Mouse (Mus musculus) splenic B cell, adult 2 months (primary cell): Measurements from ENCODE around the gene Afap1.
A peak's percentile ranks its signal among the peaks of the same experiment; 100 is the strongest.

ENCODE experiments used
- DNase-seq: peaks from one replicate; pipeline ENCODE4 v3.0.0-alpha.2; 2011; ENCODE audit warnings: low read depth, low spot score
- H3K27me3 ChIP-seq: 2 replicates; pipeline ENCODE4 v1.6.1; 2012; ENCODE audit warnings: mild to moderate bottlenecking, low read length, moderate library complexity, mixed read lengths; ENCODE audit not compliant: control insufficient read depth, poor library complexity, insufficient read depth, severe bottlenecking
- H3K36me3 ChIP-seq: 2 replicates; pipeline ENCODE4 v1.6.1; 2012; ENCODE audit warnings: mild to moderate bottlenecking, low read length, moderate library complexity, mixed read lengths; ENCODE audit not compliant: control insufficient read depth, poor library complexity, insufficient read depth, severe bottlenecking

Gene Afap1

GRCm38 (mm10) chr5:36006106-36006505 lies 113.0 kb downstream of the Afap1 start:
- H3K36me3 ChIP-seq, result no peaks in the 10 kb centered on the region
- no peaks in the 10 kb centered on the region for H3K27me3 ChIP-seq
- no peak for DNase-seq

DNA sequence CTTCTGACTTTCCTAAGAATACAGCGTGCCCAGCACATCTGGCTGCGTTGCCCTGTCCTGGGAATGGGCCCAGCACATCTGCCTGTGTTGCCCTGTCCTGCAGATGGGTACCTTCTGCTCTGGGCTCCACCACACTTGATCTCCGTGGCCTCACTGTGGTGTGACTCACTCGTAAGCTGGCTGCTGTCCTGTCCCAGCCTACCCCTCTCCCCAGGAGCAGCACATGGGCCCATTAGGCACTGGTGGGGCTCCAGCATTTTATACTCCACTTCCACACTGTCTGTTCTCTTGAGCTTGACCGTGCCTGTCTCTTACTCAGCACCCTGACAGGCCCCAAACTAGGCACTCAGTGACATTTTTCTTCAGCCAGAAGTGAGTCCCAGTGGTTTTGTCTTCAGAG lies 113.5 kb downstream of the Afap1 start:
- H3K36me3 ChIP-seq, result no peaks in the 10 kb centered on the region
- no peak for DNase-seq
- no peaks in the 10 kb centered on the region for H3K27me3 ChIP-seq

GRCm38 (mm10) chr5:36007649-36008048 lies 114.5 kb downstream of the Afap1 start:
- DNase-seq, result no peak
- H3K36me3 ChIP-seq, result no peaks in the 10 kb centered on the region
- no peaks in the 10 kb centered on the region for H3K27me3 ChIP-seq

DNA sequence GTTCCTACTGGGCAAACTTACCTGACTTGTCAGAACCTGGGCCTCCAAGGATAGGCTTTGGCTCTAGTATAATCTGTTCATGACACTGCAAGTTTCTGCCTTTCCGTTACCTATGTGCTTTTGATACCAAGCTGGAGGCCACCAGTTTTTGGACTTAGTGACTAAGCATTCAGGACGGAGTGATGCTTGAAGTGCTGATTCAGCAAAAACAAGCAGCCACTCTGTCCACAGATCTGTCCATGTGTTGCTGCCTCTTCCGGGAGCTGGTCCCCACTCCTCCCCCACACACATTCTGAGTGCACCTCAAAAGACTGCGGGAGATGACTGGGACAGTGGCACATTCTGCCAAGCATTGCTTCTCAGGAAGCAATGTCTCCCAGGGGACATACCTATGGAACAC lies 116.3 kb downstream of the Afap1 start:
- no peaks in the 10 kb centered on the region for H3K36me3 ChIP-seq
- no peaks in the 10 kb centered on the region for H3K27me3 ChIP-seq
- DNase-seq, result no peak

- no peaks in the 10 kb centered on the region for H3K36me3 ChIP-seq
- DNase-seq, result peak; percentile 21
- H3K27me3 ChIP-seq, result no peaks in the 10 kb centered on the region
Measured at GRCm38 (mm10) chr5:36018366-36018765, 125.2 kb downstream of the Afap1 start.

- H3K27me3 ChIP-seq, result no peaks in the 10 kb centered on the region
- H3K36me3 ChIP-seq, result no peaks in the 10 kb centered on the region
- no peak for DNase-seq
Measured at GRCm38 (mm10) chr5:36021091-36021490, 128.0 kb downstream of the Afap1 start.

DNA sequence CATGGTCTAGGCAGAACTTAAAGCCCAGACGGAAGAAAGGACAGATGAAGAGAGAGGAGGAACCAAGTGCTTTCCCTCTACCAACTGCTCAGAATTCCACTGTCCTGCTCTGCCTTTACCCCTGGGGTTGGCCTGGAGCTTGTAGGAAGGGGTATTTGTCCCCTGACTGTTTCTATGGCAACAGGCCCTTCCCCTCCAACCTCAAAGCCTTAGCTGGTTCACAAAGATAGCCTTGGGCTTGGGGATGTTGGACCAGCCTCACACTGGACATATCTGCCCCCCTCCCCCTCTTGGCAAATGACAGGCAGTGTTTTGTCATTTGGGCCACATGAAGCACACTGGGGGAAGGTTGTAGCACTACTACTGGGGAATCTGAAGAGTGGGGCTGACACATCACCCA lies 129.2 kb downstream of the Afap1 start:
- no peaks in the 10 kb centered on the region for H3K27me3 ChIP-seq
- no peak for DNase-seq
- H3K36me3 ChIP-seq, result no peaks in the 10 kb centered on the region

GRCm38 (mm10) chr5:36024003-36024685 lies 131.0 kb downstream of the Afap1 start:
- no peaks in the 10 kb centered on the region for H3K36me3 ChIP-seq
- DNase-seq, result no peak
- no peaks in the 10 kb centered on the region for H3K27me3 ChIP-seq

DNA sequence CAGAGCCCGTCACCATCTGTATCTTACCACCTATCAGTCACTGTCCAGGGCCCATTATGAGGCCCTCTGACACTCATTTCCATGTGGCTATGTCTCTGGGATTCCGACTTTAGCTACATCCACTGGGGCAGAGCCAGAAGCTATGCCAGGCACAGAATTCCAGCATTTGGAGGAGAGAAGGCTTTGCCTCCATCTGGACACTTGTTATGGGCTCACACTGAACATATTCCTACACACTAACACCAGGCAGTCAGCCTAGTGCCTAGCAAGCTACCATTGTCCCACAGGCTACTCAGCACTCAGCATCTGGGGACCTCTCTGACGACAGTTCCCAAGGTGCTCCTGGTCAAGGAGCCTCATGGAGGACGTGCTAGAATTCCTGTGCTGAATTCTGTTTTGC lies 132.0 kb downstream of the Afap1 start:
- no peak for DNase-seq
- Histone ChIP-seq H3K36me3 (no peaks in the 10 kb centered on the region), H3K27me3 (no peaks in the 10 kb centered on the region)

GRCm38 (mm10) chr5:36033531-36034426 lies 140.7 kb downstream of the Afap1 start:
- no peaks in the 10 kb centered on the region for H3K27me3 ChIP-seq
- H3K36me3 ChIP-seq, result no peaks in the 10 kb centered on the region
- DNase-seq, result peak; percentile 77

GRCm38 (mm10) chr5:36039596-36039995 lies 146.5 kb downstream of the Afap1 start:
- Histone ChIP-seq H3K27me3 (no peaks in the 10 kb centered on the region), H3K36me3 (no peaks in the 10 kb centered on the region)
- DNase-seq, result no peak

GRCm38 (mm10) chr5:36040398-36041235 lies 147.5 kb downstream of the Afap1 start:
- no peaks in the 10 kb centered on the region for H3K27me3 ChIP-seq
- no peaks in the 10 kb centered on the region for H3K36me3 ChIP-seq
- no peak for DNase-seq

- Histone ChIP-seq H3K36me3 (no peaks in the 10 kb centered on the region), H3K27me3 (no peaks in the 10 kb centered on the region)
- no peak for DNase-seq
Measured at GRCm38 (mm10) chr5:36041236-36041562, 148.1 kb downstream of the Afap1 start.

DNA sequence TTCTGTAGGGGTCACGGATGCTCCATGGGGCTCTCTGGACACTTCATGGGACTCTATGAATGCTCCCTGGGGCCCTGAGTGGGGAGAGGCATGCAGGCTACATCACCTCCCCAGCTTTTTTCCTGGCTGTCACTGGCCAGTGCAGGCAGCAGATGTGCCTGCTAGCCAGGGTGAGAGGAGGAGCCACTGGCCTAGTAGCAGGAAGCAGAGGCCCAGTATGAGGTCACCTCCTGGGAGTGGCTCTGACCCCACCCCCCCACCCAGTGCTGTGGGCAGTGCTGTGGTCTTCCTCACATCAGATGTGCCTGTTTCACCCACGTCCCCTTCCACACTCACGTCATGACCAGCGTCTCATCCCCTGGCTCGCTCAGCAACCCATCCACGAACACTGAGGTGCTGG lies 148.6 kb downstream of the Afap1 start:
- H3K27me3 ChIP-seq, result no peaks in the 10 kb centered on the region
- DNase-seq, result no peak

GRCm38 (mm10) chr5:36043154-36043553 lies 150.0 kb downstream of the Afap1 start:
- H3K36me3 ChIP-seq, result no peaks in the 10 kb centered on the region
- H3K27me3 ChIP-seq, result no peaks in the 10 kb centered on the region
- DNase-seq, result no peak

More for the DNA sequence above, 148.6 kb downstream of the Afap1 start:
- no peaks in the 10 kb centered on the region for H3K36me3 ChIP-seq
